ENCODE assay signal across 12 mouse cellular contexts in genomic region chr2:8675537-8675936, GRCm38 (mm10).
DNase-seq lines count a peak whose midpoint lies in the region; ATAC-seq and TF ChIP-seq lines count a peak whose summit lies in the region.
"Had no signal": no experiment of that assay in that cellular context is flagged by ENCODE, and none has a peak within 500 bp of the region (broad histone marks: within the 10 kb centered on the region; RNA-seq: fewer than 3 reads in every experiment).

No protein-coding gene starts in this region.

- ATAC-seq in kidney, postnatal 0 days (replicated peaks; ENCODE audit: low FRiP score, low read depth) = no peak
- no peak for ATAC-seq in cerebellum, adult (ENCODE audit: insufficient number of reproducible peaks, low FRiP score, low TSS enrichment)

- no peaks in the 10 kb centered on the region for H3K9me3 ChIP-seq in kidney, postnatal 0 days (replicated peaks; ENCODE audit: low read length)
- H3K9me3 ChIP-seq: embryonic facial prominence, embryonic 15.5 days; limb, embryonic 12.5 days; midbrain, embryonic 12.5 days had no signal

- TF ChIP-seq POLR2A in kidney, adult 2 months (IDR thresholded peaks at IDR 0.05; ENCODE audit: low read depth, low read length) = no peak

- no peak overlapping the region for H3K4me2 ChIP-seq in kidney, postnatal 0 days (ENCODE audit: low read length)
- H3K4me2 ChIP-seq: embryonic facial prominence, embryonic 15.5 days; limb, embryonic 12.5 days; midbrain, embryonic 12.5 days had no signal

- TF ChIP-seq CTCF in kidney, postnatal 0 days (IDR thresholded peaks at IDR 0.05; ENCODE audit: low read depth) = peak; percentile 75
- TF ChIP-seq CTCF in kidney, adult 2 months (conservative IDR thresholded peaks at IDR 0.05; ENCODE audit: insufficient read depth, insufficient read length, low read depth, low read length) = no peak

- no peak overlapping the region for H3K27ac ChIP-seq in kidney, postnatal 0 days
- no peak overlapping the region for H3K27ac ChIP-seq in kidney, adult 2 months (ENCODE audit: insufficient read depth, low read depth, low read length)
- H3K27ac ChIP-seq: embryonic facial prominence, embryonic 15.5 days; limb, embryonic 12.5 days; midbrain, embryonic 12.5 days had no signal

- DNase-seq in kidney, postnatal 0 days (ENCODE audit: low spot score) = peak; percentile 69
- DNase-seq in kidney, adult 2 months = no peak
- DNase-seq in 3T3-L1 (ENCODE audit: low read depth, low spot score) = peak; percentile 68
- DNase-seq in 416B (ENCODE audit: low read depth) = peak; percentile 68
- peak; percentile 62 for DNase-seq in embryo, embryonic 10 days (ENCODE audit: low spot score)
- no peak for DNase-seq in urinary bladder, postnatal 4 days (ENCODE audit: low spot score in 2 of 2)
- DNase-seq: kidney, postnatal 4 days; thymus, postnatal 4 days had no signal

- no peaks in the 10 kb centered on the region for H3K4me1 ChIP-seq in kidney, postnatal 0 days (replicated peaks; ENCODE audit: insufficient read depth, low read length)
- H3K4me1 ChIP-seq in kidney, adult 2 months (ENCODE audit: control insufficient read depth, insufficient read depth, low read length) = no peaks in the 10 kb centered on the region
- H3K4me1 ChIP-seq: embryonic facial prominence, embryonic 15.5 days; limb, embryonic 12.5 days; midbrain, embryonic 12.5 days had no signal

- H3K9ac ChIP-seq in kidney, postnatal 0 days (ENCODE audit: low read depth, low read length) = no peak overlapping the region
- H3K9ac ChIP-seq: embryonic facial prominence, embryonic 15.5 days; limb, embryonic 12.5 days; midbrain, embryonic 12.5 days had no signal

- H3K36me3 ChIP-seq in kidney, postnatal 0 days (ENCODE audit: insufficient read depth, low read length) = no peaks in the 10 kb centered on the region
- no peaks in the 10 kb centered on the region for H3K36me3 ChIP-seq in kidney, adult 2 months (ENCODE audit: control insufficient read depth, insufficient read depth, low read length)
- H3K36me3 ChIP-seq: embryonic facial prominence, embryonic 15.5 days; limb, embryonic 12.5 days; midbrain, embryonic 12.5 days had no signal

- 71% methylated on average over 4 of the region's 4 CpGs for WGBS in kidney, postnatal 0 days
- 67% methylated on average over 4 of the region's 4 CpGs for WGBS in kidney, adult 2 months

- no peak overlapping the region for H3K4me3 ChIP-seq in kidney, postnatal 0 days (replicated peaks; ENCODE audit: low read depth, low read length)
- no peak overlapping the region for H3K4me3 ChIP-seq in kidney, adult 2 months (ENCODE audit: insufficient read depth, low read depth, low read length)
- H3K4me3 ChIP-seq: embryonic facial prominence, embryonic 15.5 days; limb, embryonic 12.5 days; midbrain, embryonic 12.5 days had no signal

- H3K27me3 ChIP-seq in kidney, postnatal 0 days (ENCODE audit: insufficient read depth, low read length) = no peaks in the 10 kb centered on the region
- no peaks in the 10 kb centered on the region; the same call in 1 of the 2 replicates for H3K27me3 ChIP-seq in kidney, adult 2 months (replicated peaks; ENCODE audit: control insufficient read depth, insufficient read depth, low read length)
- H3K27me3 ChIP-seq: limb, embryonic 12.5 days; midbrain, embryonic 12.5 days had no signal

Comparison
In these comparisons a context has a peak if more than half of its experiments do, and no peak if none do; other contexts are left out.
1. DNase-seq: peak in kidney, postnatal 0 days (single experiment), 3T3-L1 (single experiment), 416B (single experiment) and embryo, embryonic 10 days (single experiment); none in kidney, adult 2 months (single experiment) and urinary bladder, postnatal 4 days (0 of 2).